Mouse (Mus musculus) lung, postnatal 10 days (tissue): ENCODE data around the gene Cbarp.

Experiments used
- DNase-seq: peaks from one replicate; pipeline ENCODE4 v3.0.0; 2021

Gene Cbarp

GRCm38 (mm10) chr10:80140666-80141035 is at the start of gene Cbarp:
Gene Cbarp (minus strand): TSS chr10:80140835.
- DNase-seq = no peak

GRCm38 (mm10) chr10:80189999-80190398 is 49.4 kb upstream of the Cbarp start:
- no peak for DNase-seq

DNA sequence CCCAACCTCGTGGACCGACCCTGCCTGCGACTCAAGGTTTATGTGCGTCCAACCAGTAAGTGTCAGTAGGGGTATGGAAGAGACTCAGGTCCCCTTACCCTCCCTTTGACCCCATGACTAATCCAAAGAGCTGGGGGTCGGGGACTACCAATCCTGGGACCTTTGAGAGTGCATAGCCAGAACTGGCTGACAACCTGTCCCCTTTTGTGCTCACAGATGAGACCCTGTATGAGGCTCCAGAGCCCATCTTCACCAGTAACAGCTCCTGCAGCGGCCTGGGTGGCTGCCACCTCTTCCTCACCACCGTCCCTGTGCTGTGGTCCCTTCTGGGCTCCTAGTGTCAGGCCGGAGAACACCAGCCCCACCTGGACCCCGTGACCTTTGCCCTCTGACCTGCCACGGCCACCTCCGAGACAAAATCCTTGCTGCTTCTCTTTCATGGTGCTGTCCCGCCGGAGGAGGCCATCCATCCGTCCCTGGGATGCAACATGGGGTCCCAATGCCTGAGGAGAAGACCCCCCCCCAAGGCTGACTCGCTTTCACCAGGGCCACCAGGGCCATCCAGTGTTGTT is 47.9 kb upstream of the Cbarp start:
- DNase-seq = no peak

- DNase-seq = no peak
Observed at GRCm38 (mm10) chr10:80187739-80188138, 47.1 kb upstream of the Cbarp start.

DNA sequence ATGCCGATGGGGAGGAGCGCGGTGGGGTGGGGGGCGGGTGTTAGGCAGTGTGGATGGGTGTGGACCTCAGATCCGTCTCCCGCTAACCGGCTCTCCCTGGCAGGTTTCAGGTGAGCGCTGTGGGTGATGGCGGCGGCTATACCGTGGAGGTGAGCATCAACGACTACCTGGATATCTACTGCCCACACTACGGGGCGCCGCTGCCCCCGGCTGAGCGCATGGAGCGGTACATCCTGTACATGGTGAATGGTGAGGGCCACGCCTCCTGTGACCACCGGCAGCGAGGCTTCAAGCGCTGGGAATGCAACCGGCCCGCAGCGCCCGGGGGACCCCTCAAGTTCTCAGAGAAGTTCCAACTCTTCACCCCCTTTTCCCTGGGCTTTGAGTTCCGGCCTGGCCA is 46.0 kb upstream of the Cbarp start:
- DNase-seq = no peak

DNA sequence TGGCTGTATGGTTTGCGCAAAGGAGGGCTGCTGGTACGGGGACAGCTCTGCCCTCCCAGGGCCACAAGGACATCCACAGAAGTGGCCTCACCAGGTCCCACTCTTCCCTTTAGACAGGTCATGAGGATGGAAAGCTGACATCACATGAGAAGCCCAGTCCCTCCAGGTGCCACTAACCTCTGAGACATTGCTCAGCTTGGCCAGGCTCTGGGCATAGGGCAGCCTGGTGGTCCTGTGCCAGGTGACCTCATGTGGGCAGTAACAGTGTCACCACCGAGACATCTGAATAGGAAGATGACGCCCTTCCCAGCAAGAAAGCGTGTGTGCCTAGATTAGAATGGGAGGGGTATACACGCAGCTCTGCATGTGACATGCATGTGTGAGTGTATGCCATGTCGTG is 41.9 kb upstream of the Cbarp start:
- DNase-seq = no peak

DNA sequence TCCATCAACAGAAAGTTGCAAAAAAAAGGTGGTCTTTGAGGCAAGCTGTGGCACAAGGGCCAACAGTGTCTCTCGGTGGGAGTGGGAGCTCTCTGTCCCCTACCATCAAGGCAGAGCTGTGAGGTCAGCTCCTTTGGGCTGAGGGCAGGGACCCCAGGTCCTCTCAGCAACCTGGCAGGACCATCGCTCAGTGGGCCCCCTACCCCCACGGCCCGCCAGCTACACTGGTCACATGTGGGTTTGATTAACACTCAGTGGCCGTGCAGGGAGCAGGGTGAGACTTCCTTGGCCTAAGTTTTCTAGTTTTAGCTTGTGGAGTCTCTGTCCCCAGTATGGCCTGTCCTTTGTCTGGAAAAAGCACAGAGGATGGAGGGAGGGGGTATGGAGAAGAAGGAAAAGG is 40.2 kb upstream of the Cbarp start:
- DNase-seq = no peak

- DNase-seq = no peak
Observed at GRCm38 (mm10) chr10:80180288-80180687, 39.7 kb upstream of the Cbarp start.

DNA sequence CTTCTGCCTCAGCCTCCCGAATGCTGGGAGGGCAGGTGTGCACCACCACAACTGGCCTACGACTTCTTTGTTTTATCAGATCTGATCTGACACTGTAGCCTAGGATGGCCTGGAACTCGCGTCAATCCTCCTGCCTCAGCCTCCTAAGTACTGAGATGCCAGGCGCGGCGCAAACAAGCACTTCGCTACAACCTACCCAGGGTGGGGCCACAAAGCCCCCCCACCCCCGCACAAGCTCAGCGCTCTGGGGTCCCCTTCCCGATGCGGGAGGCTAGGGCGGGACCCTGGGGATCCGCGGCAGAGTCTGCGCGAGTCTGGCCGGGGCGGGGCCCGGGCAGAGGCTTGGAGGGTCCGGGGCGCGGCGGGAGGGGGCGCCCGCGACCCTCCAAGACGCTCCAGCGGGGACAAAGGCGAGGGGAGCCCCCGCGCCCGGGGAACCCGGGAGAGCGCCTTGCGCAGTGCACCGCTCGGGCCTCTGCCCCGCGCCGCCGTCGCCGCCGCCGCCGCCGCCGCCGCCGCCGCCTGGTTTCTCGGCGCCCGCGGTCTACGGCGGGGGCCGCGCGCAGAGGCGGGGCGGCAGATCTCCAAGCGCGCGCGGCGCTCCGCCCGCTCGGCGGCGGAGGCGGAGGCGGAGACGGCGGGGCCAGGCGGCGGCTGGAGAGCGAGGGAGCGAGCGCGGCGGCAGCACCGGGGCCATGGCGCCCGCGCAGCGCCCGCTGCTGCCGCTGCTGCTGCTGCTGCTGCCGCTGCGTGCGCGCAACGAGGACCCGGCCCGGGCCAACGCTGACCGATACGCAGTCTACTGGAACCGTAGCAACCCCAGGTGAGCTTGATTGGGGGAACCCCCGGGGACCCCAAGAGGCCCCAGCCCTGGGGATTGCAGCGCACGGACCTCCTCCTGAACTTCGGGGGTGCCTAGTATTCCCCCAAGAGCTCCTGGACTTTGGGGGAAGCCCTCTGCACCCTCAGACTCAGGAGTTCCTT is 38.7 kb upstream of the Cbarp start, which contains the start of gene Efna2:
Gene Efna2, plus strand, starts transcription at position 415 of the 984 bp plus-strand sequence.
- no peak for DNase-seq

DNA sequence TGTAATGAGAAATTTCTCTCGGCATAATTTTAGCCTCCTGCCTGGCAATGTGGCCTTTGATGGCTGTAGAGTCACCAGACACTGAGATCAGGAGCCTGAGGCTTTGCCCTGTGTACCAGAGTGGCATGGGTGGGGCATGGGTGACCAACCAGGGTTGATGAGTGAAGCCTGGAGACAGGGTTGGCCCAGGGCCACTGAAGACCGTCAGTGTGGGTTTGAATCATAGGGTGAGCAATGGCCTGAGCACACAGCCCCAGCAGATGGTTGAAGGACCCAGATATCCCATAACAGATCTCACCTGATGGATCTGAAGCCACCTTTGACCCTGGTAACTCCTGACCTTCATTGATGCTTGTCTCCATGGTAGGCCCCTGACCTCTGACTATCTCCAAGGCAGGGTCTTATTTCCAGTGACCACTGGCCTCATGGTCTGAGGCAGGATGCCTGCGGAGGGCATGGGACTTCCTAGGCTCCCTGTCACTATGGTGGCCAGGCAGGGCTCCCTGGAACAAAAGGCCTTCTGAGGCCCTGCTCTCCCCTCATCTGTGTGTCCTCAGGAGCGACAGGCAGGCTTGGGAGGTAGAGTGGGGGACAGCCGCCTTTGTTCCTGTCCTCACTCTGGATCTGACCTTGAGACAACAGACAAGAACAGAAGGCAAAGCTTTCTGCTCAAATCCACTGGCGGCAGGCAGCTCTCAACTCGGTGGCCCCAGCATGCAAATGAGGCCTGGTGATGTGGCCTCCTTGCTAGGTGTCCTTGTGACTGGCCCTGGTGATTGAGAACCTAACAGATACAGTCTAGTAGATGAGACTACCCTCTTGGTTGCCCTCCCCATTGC is 37.0 kb upstream of the Cbarp start:
- DNase-seq = no peak

DNA sequence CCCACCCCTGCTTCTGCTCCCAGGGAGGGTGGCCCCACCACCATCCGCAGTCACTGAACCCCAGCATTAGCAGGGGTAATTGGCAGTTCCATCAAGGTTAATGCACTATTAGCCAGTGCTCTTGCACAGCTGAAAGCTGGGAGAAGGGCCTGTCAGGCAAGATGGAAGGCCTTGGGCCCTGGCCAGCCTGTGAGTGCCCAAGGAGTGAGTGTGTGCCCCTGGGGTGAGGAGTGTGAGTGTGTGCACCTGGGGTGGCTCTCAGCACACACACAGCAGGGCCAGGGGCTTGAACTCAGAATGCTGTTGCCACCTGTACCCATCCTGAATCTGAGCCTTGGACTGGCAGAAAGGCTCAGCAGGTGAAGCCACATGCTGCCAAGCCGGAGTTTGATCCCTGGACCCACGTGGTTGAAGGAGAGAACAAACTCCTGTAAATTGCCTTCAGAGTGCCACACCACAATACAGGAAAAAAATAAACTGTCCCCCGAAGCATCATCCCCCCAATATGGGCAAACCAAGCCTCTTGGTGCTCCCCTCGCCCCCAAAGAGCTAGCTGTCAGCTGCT is 35.7 kb upstream of the Cbarp start:
- DNase-seq = no peak

DNA sequence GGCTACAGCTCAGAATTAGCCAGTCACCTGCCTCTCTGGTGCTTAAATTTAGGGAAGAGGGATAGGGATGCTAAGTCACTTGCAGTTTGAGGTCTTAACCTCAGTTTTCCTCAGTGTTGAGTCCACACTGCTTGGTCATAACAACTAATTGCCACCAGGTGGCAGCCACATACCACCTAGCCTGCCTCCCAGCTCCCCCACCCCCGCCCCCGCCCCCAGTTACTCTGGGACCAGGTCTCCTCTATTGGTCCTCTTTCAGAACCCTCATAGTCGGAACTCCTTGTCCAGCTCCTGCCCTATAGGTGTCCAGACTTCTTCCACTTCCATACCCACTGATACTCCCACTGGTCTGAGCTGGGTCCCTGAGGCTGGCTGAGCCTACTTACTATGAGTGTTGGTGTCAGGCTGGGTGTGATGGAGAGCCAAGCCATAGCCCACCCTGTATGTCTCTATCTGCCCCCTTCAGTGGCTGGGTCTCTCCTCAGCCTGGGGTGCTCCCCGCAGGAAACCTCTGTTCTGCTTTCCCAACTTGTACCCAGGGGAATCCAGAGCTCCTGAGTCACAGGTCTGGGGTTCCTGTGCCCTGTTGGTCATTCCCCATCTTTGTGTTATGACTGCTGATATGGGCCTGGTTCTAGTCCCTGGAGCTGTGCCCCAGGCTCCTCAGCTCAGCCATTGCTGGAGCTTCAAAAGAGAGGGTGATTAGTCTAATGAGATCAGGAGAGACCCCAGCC is 35.1 kb upstream of the Cbarp start:
- DNase-seq = peak; percentile 58

DNA sequence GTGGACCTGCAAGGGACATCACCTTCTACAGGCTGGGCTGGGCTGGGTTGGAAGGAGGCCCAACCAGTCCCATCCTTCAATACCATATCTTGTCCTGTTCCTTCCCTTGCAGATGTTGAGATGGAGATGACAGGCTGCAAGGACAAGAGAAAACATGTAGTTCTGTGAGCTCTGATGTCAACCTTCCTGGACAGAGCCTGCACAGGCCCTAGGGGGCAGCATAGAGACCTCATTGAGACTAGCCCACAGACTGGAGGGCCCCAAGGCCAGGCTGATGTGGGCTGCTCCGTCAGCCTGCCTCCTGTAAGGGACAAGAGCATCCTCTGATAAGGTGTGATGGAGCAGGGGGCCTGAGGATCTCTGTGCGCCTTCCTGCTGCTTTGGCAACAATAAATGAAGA is 34.1 kb upstream of the Cbarp start:
- DNase-seq = peak; percentile 59

- no peak for DNase-seq
Observed at GRCm38 (mm10) chr10:80173955-80174640, 33.5 kb upstream of the Cbarp start.

DNA sequence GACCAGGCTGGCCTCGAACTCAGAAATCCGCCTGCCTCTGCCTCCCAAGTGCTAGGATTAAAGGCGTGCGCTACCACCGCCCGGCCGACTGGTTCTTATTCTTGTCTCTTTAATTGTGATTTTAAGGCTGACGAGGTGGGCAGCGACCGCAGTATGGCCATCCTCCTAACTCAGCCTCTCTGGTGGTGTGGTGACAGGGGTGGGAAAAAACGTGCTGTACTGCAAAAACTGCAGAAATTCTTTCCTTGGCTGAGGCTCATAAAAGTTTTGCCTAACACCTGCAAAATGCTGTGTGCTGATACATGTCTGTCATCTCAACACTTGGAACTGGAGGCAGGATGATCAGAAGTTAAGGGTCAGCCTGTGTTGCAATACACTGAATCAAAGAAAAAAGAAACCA is 32.7 kb upstream of the Cbarp start:
- no peak for DNase-seq

- peak; percentile 94 for DNase-seq
Observed at GRCm38 (mm10) chr10:80172527-80173292, 32.1 kb upstream of the Cbarp start, which contains the start of gene 1600002K03Rik. Gene 1600002K03Rik (plus strand): TSS chr10:80172944.

DNA sequence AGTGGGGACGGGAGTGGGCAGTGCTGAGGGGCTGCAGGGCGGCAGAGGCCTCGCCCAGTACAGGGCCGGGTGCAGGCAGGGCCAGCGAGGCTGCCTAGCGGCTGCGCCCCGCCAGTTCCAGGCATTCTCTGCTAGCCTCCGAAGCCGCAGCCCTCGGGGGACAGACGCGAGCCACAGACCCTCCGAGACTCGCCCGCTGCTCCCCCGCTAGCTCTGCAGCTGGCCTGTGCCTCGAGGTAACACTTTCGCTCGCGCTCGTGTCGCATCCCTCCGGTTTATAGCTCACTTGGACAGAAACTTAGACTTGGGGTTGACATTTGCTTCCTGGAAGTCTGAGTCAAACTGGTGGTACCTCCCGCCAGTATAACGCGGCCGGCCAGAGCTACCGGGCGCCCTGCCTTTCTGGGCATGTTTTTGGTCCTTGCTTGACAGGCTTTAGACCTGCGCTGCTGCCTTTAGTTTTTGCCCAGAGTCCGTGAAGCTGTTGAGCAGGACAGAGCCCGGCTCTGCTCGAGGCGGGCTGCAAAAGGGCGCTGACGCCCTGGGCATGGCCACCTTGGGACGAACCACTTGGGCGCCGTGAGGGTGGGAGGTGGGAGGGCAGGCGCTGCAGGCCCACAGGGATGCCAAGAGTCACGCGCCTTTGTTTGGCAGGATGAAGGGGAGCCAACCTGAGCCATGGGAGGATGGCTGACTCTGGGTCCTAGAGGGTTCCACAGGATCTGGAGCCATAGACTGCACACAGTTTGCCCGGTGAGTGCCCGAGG is 31.3 kb upstream of the Cbarp start:
- no peak for DNase-seq

DNA sequence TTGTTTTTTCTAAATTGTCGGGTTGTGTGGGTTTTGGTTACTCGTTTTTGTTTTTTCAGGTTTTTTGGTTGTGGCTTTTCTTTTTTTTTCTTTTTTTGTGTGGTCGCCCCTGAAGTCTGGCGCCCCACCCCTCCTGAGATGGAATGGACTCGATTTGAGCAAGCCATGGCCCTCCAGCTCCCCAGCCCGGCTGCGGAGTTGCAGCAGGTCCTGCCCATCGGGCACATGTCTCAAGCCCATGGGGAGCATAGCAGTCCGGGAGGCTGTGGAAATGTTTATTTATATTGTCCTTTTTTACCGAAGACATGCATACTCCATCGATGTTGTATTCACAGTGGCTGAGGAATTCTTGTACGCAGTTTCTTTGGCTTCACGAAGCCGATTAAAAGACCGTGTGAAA is 30.6 kb upstream of the Cbarp start:
- no peak for DNase-seq

GRCm38 (mm10) chr10:80170601-80171021 is 30.0 kb upstream of the Cbarp start:
- DNase-seq = no peak

DNA sequence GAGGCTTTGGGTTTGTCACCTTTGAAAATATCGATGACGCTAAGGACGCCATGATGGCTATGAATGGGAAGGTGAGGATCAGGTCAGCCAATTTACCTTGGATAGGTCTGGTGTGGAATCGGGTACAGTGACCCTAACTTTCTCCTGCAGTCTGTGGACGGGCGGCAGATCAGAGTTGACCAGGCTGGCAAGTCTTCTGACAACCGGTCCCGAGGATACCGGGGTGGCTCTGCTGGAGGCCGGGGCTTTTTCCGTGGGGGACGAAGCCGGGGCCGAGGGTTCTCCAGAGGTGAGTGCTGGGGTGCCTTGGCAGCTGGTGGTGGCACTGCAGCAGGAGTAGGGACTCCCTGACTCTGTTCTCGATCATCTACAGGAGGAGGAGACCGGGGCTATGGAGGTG is 29.4 kb upstream of the Cbarp start:
- DNase-seq = no peak
